Mouse (Mus musculus) ES-E14 (cell line): ENCODE measurements around the gene Chchd6. TPM values are rescaled to one million over a fixed set of nuclear protein-coding genes. Genes with fewer than 3 reads are reported as not detected.

ENCODE experiments used
- DNase-seq: peaks from one replicate; pipeline ENCODE4 v3.0.0-alpha.2; 2013; ENCODE audit warnings: low read depth, low spot score
- H3K27ac ChIP-seq: 2 replicates; pipeline ENCODE4 v1.5.1; 2012; ENCODE audit warnings: low read depth, mild to moderate bottlenecking, low read length, moderate library complexity, mixed read lengths; ENCODE audit not compliant: poor library complexity, insufficient read depth, severe bottlenecking
- H3K36me3 ChIP-seq: 2 replicates; pipeline ENCODE4 v1.6.1; 2012; ENCODE audit warnings: mild to moderate bottlenecking, low read length, moderate library complexity, mixed read lengths; ENCODE audit not compliant: control insufficient read depth, poor library complexity, insufficient read depth, severe bottlenecking
- H3K4me1 ChIP-seq, 2 experiments: fragments of 150-350 bp in 1 of 2; sonication (generic) in 1 of 2; 2 replicates each; pipeline ENCODE4 v1.6.1; 2012; ENCODE audit warnings: low read length in 2 of 2, mild to moderate bottlenecking in 1 of 2, mixed read lengths in 1 of 2; ENCODE audit not compliant: control insufficient read depth in 2 of 2, insufficient read depth in 2 of 2, poor library complexity in 1 of 2
- H3K4me3 ChIP-seq, 2 experiments: fragments of 150-350 bp in 1 of 2; sonication (generic) in 1 of 2; 2 replicates each; pipeline ENCODE4 v1.5.1; 2012; ENCODE audit warnings: low read length in 2 of 2, low read depth in 1 of 2, mild to moderate bottlenecking in 1 of 2, mixed read lengths in 1 of 2; ENCODE audit not compliant: insufficient read depth in 1 of 2, poor library complexity in 1 of 2, severe bottlenecking in 1 of 2
- H3K9ac ChIP-seq: 2 replicates; pipeline ENCODE4 v1.6.1; 2012; ENCODE audit warnings: low read depth, mild to moderate bottlenecking, low read length, mixed read lengths; ENCODE audit not compliant: poor library complexity, insufficient read depth, severe bottlenecking
- H3K9me3 ChIP-seq: fragments of 150-350 bp; sonication (generic); 2 replicates; pipeline ENCODE4 v1.6.1; 2012; ENCODE audit warnings: low read depth, mild to moderate bottlenecking, low read length; ENCODE audit not compliant: control insufficient read depth, insufficient read depth
- CHD2 ChIP-seq: IDR thresholded peaks from 2 replicates; pipeline ENCODE4 v1.6.1; 2014; ENCODE audit warnings: mild to moderate bottlenecking, low read depth, low read length, inconsistent platforms
- HCFC1 ChIP-seq: IDR thresholded peaks from 2 replicates; pipeline ENCODE4 v1.6.1; 2012; ENCODE audit warnings: low read length, inconsistent platforms, borderline replicate concordance; ENCODE audit not compliant: insufficient read depth
- MAFK ChIP-seq: IDR thresholded peaks from 2 replicates; pipeline ENCODE4 v1.6.1; 2014; ENCODE audit warnings: mild to moderate bottlenecking, low read depth, low read length, inconsistent platforms; ENCODE audit not compliant: insufficient read depth
- ZC3H11A ChIP-seq: IDR thresholded peaks from 2 replicates; pipeline ENCODE4 v1.6.1; 2012; ENCODE audit warnings: low read depth, mild to moderate bottlenecking, inconsistent platforms, low read length, borderline replicate concordance
- ZNF384 ChIP-seq: IDR thresholded peaks from 2 replicates; pipeline ENCODE4 v1.6.1; 2012; ENCODE audit warnings: low read depth, low read length, inconsistent platforms
- in situ Hi-C, 2 experiments: fragments of 600-800 bp; cut with MboI; formaldehyde crosslinking; loops; one replicate each; pipeline ENCODE4 v1.15.1; 2025; ENCODE audit warnings: low sequenced_read_pairs in 2 of 2, inconsistent platforms in 1 of 2; ENCODE audit not compliant: unreplicated experiment in 2 of 2
- total RNA-seq: library from RNA; depleted of rRNA; stranded (reverse); fragments of 300-350 nt; gene quantifications from 2 replicates; pipeline ENCODE4 v1.2.3, GENCODE M21; 2012; rRNA removed

The Chchd6 gene
- total RNA-seq: 28.0 and 32.8 TPM in 2 replicates

GRCm38 (mm10) chr6:89595018-89595776, at the start of gene Chchd6:
Gene Chchd6, minus strand, starts transcription at chr6:89595652.
- in situ Hi-C loops: no loop called here
- H3K27ac ChIP-seq: no peak within 1 kb of the TSS
- DNase-seq: peak; percentile 83
- H3K4me1 ChIP-seq: peaks cover 0 to 2% of the 10 kb centered on the region in 2 experiments; a peak in 1 of 4 replicates
- peak; percentile 96 for TF ChIP-seq HCFC1
- peak; percentile 85 for TF ChIP-seq CHD2
- no peak for TF ChIP-seq MAFK
- no peaks in the 10 kb centered on the region for H3K9me3 ChIP-seq
- peak within 1 kb of the TSS; percentile 78 for H3K9ac ChIP-seq
- H3K4me3 ChIP-seq: peak within 1 kb of the TSS; percentile 76 to 87
- no peaks in the 10 kb centered on the region for H3K36me3 ChIP-seq

- TF ChIP-seq HCFC1 (no peak), ZC3H11A (no peak), ZNF384 (0 out of 2 replicates have a peak, but pooled peaks have one; percentile 25)
- Histone ChIP-seq H3K36me3 (no peaks in the 10 kb centered on the region), H3K9me3 (no peaks in the 10 kb centered on the region), H3K27ac (peak overlapping the region; percentile 74; the same call in 1 of the 2 replicates), H3K9ac (peak overlapping the region; percentile 83), H3K4me1 (peaks cover 0 to 3% of the 10 kb centered on the region in 2 experiments; a peak in 2 of 4 replicates), H3K4me3 (peak overlapping the region; percentile 88 to 89)
- in situ Hi-C loops: no loop called here
- peak; percentile 98 for DNase-seq
Measured at GRCm38 (mm10) chr6:89644271-89645075, 49.0 kb upstream of the Chchd6 start.

GRCm38 (mm10) chr6:89643798-89644270, 48.4 kb upstream of the Chchd6 start, which contains the start of gene Txnrd3:
Gene Txnrd3, plus strand, starts transcription at chr6:89643988.
- TF ChIP-seq ZNF384: no peak
- no peak for TF ChIP-seq MAFK
- 0 out of 2 replicates have a peak, but pooled peaks have one; percentile 7 for TF ChIP-seq HCFC1
- TF ChIP-seq ZC3H11A: no peak
- H3K27ac ChIP-seq: peak within 1 kb of the TSS; percentile 74; the same call in 1 of the 2 replicates
- no peaks in the 10 kb centered on the region for H3K36me3 ChIP-seq
- no peaks in the 10 kb centered on the region for H3K9me3 ChIP-seq
- H3K9ac ChIP-seq: peak within 1 kb of the TSS; percentile 83
- DNase-seq: peak; percentile 71
- in situ Hi-C loops: no loop called here
- peak within 1 kb of the TSS; percentile 88 to 89 for H3K4me3 ChIP-seq
- peaks cover 0 to 3% of the 10 kb centered on the region in 2 experiments; a peak in 2 of 4 replicates for H3K4me1 ChIP-seq

- no peaks in the 10 kb centered on the region for H3K36me3 ChIP-seq
- no peak for TF ChIP-seq MAFK
- no peak for TF ChIP-seq ZC3H11A
- no peak overlapping the region for H3K27ac ChIP-seq
- no peak overlapping the region for H3K4me3 ChIP-seq
- in situ Hi-C loops: no loop called here
- peak; percentile 53 for DNase-seq
- H3K4me1 ChIP-seq: peaks cover 0 to 3% of the 10 kb centered on the region in 2 experiments; a peak in 1 of 4 replicates
- H3K9me3 ChIP-seq: no peaks in the 10 kb centered on the region
- no peak overlapping the region for H3K9ac ChIP-seq
Measured at GRCm38 (mm10) chr6:89639025-89639424, 43.6 kb upstream of the Chchd6 start.
